16 mouse cellular contexts compared by ENCODE assay signal in the genomic region with DNA sequence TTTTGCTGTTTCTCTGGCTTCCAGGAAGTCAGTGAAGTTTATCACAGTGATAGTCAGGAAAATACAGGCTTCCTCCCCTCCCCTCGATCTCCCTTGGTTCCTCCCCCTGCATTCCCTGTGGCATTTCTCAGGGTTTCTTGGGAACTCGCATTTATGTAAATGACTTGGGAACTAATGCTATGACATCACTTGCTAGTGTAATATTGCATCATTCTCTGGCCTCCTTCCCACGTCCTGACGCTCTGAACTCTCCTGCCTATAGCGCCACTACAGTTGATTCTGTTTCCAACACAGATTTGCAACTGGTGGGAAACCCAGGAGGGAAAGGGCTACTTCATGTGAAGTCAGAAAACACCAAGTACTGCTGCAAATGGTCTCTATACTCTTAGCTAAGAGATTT. TPM values are rescaled to one million over a fixed set of nuclear protein-coding genes. Genes with fewer than 3 reads are reported as not detected.
DNase-seq lines count a peak whose midpoint lies in the region; ATAC-seq and TF ChIP-seq lines count a peak whose summit lies in the region.
"Had no signal": no experiment of that assay in that cellular context is flagged by ENCODE, and none has a peak within 500 bp of the region (broad histone marks: within the 10 kb centered on the region; RNA-seq: fewer than 3 reads in every experiment).

No protein-coding gene starts in this region.

- H3K4me2 ChIP-seq in forebrain, embryonic 14.5 days (ENCODE audit: low read length): 0 out of 2 replicates have a peak overlapping the region, but pooled peaks have one; percentile 3
- H3K4me2 ChIP-seq in forebrain, embryonic 11.5 days (ENCODE audit: low read depth, low read length, severe bottlenecking): no peak overlapping the region
- no peak overlapping the region for H3K4me2 ChIP-seq in lung, embryonic 14.5 days
- H3K4me2 ChIP-seq in hindbrain, embryonic 16.5 days (ENCODE audit: low read length): peak overlapping the region; percentile 51
- no peak overlapping the region for H3K4me2 ChIP-seq in liver, embryonic 12.5 days

- ATAC-seq in forebrain, embryonic 14.5 days: no peak
- no peak for ATAC-seq in forebrain, embryonic 11.5 days (replicated peaks; ENCODE audit: low FRiP score)
- ATAC-seq in lung, embryonic 14.5 days (ENCODE audit: insufficient read depth): no peak
- ATAC-seq in hindbrain, embryonic 16.5 days: no peak
- no peak for ATAC-seq in liver, embryonic 12.5 days

- peak; percentile 40 for DNase-seq in forebrain, embryonic 14.5 days (ENCODE audit: low spot score)
- no peak for DNase-seq in forebrain, embryonic 11.5 days (ENCODE audit: low spot score)
- peak; percentile 54 for DNase-seq in lung, embryonic 14.5 days
- no peak for DNase-seq in lung, adult 18-20 months
- DNase-seq in kidney, postnatal 36 days: no peak
- DNase-seq: embryo, embryonic 11 days; heart, adult 11 months; heart, postnatal 14 days; kidney, adult 2 months; liver; lung, postnatal 10 days; thymus, postnatal 25 days had no signal

- H3K27ac ChIP-seq in forebrain, embryonic 14.5 days (ENCODE audit: low read depth, low read length): no peak overlapping the region
- H3K27ac ChIP-seq in forebrain, embryonic 11.5 days (ENCODE audit: low read depth, low read length): no peak overlapping the region
- no peak overlapping the region for H3K27ac ChIP-seq in lung, embryonic 14.5 days (ENCODE audit: low read depth)
- H3K27ac ChIP-seq in hindbrain, embryonic 16.5 days (ENCODE audit: low read depth, low read length): no peak overlapping the region
- H3K27ac ChIP-seq in olfactory bulb, adult 2 months (ENCODE audit: insufficient read depth, low read depth, low read length): no peak overlapping the region
- H3K27ac ChIP-seq in liver, embryonic 12.5 days: no peak overlapping the region

- 0 out of 2 replicates have a peak, but pooled peaks cover 7% of the 10 kb centered on the region for H3K27me3 ChIP-seq in forebrain, embryonic 14.5 days (replicated peaks; ENCODE audit: control insufficient read depth, insufficient read depth, low read length)
- H3K27me3 ChIP-seq in forebrain, embryonic 11.5 days (ENCODE audit: control insufficient read depth, insufficient read depth, low read length): peaks cover 8% of the 10 kb centered on the region; the same call in 1 of the 2 replicates
- peaks cover 7% of the 10 kb centered on the region for H3K27me3 ChIP-seq in lung, embryonic 14.5 days (ENCODE audit: insufficient read depth, low read length)
- no peaks in the 10 kb centered on the region for H3K27me3 ChIP-seq in hindbrain, embryonic 16.5 days (replicated peaks; ENCODE audit: control insufficient read depth, insufficient read depth, low read length)
- peaks cover 12% of the 10 kb centered on the region for H3K27me3 ChIP-seq in liver, embryonic 12.5 days (replicated peaks)

- TF ChIP-seq CTCF in lung, embryonic 14.5 days (IDR thresholded peaks at IDR 0.05; ENCODE audit: low read depth): no peak
- no peak for TF ChIP-seq CTCF in olfactory bulb, adult 2 months (IDR thresholded peaks at IDR 0.05; ENCODE audit: insufficient read depth, low read depth, low read length)

- no peak for TF ChIP-seq POLR2A in olfactory bulb, adult 2 months (IDR thresholded peaks at IDR 0.05; ENCODE audit: insufficient read depth, low read depth, low read length)

- no peaks in the 10 kb centered on the region for H3K9me3 ChIP-seq in forebrain, embryonic 14.5 days (replicated peaks; ENCODE audit: control insufficient read depth, low read length)
- H3K9me3 ChIP-seq in forebrain, embryonic 11.5 days (ENCODE audit: control insufficient read depth, low read length): no peaks in the 10 kb centered on the region
- no peaks in the 10 kb centered on the region for H3K9me3 ChIP-seq in lung, embryonic 14.5 days (ENCODE audit: low read depth, low read length)
- H3K9me3 ChIP-seq in hindbrain, embryonic 16.5 days (ENCODE audit: control insufficient read depth, low read length): no peaks in the 10 kb centered on the region
- no peaks in the 10 kb centered on the region for H3K9me3 ChIP-seq in liver, embryonic 12.5 days (replicated peaks)

- no peaks in the 10 kb centered on the region for H3K4me1 ChIP-seq in forebrain, embryonic 14.5 days (ENCODE audit: control insufficient read depth, insufficient read depth, low read length)
- no peaks in the 10 kb centered on the region for H3K4me1 ChIP-seq in forebrain, embryonic 11.5 days (replicated peaks; ENCODE audit: control insufficient read depth, insufficient read depth, low read length)
- no peaks in the 10 kb centered on the region for H3K4me1 ChIP-seq in lung, embryonic 14.5 days (ENCODE audit: insufficient read depth)
- H3K4me1 ChIP-seq in hindbrain, embryonic 16.5 days (ENCODE audit: control insufficient read depth, insufficient read depth, low read depth, low read length): no peaks in the 10 kb centered on the region; the same call in 1 of the 2 replicates
- 0 out of 2 replicates have a peak, but pooled peaks cover 7% of the 10 kb centered on the region for H3K4me1 ChIP-seq in olfactory bulb, adult 2 months (ENCODE audit: control insufficient read depth, insufficient read depth, low read length)
- 0 out of 2 replicates have a peak, but pooled peaks cover 4% of the 10 kb centered on the region for H3K4me1 ChIP-seq in liver, embryonic 12.5 days

- no peak overlapping the region for H3K9ac ChIP-seq in forebrain, embryonic 14.5 days (ENCODE audit: low read length)
- H3K9ac ChIP-seq in forebrain, embryonic 11.5 days (ENCODE audit: low read length): no peak overlapping the region
- H3K9ac ChIP-seq in lung, embryonic 14.5 days: no peak overlapping the region
- H3K9ac ChIP-seq in hindbrain, embryonic 16.5 days (ENCODE audit: low read depth, low read length): no peak overlapping the region
- H3K9ac ChIP-seq in liver, embryonic 12.5 days: no peak overlapping the region

- no peaks in the 10 kb centered on the region for H3K36me3 ChIP-seq in forebrain, embryonic 14.5 days (ENCODE audit: control insufficient read depth, insufficient read depth, low read length)
- H3K36me3 ChIP-seq in forebrain, embryonic 11.5 days (ENCODE audit: control insufficient read depth, insufficient read depth, low read length): no peaks in the 10 kb centered on the region
- H3K36me3 ChIP-seq in lung, embryonic 14.5 days (ENCODE audit: insufficient read depth): no peaks in the 10 kb centered on the region
- no peaks in the 10 kb centered on the region for H3K36me3 ChIP-seq in hindbrain, embryonic 16.5 days (ENCODE audit: control insufficient read depth, insufficient read depth, low read length)
- no peaks in the 10 kb centered on the region for H3K36me3 ChIP-seq in liver, embryonic 12.5 days
- H3K36me3 ChIP-seq: G1E had no signal

- WGBS in forebrain, embryonic 14.5 days: 48% methylated on average over 5 of the region's 5 CpGs
- WGBS in forebrain, embryonic 11.5 days: 61% methylated on average over 5 of the region's 5 CpGs
- WGBS in lung, embryonic 14.5 days: 42% methylated on average over 5 of the region's 5 CpGs
- 48% methylated on average over 5 of the region's 5 CpGs for WGBS in hindbrain, embryonic 16.5 days
- WGBS in olfactory bulb, adult 2 months: 22% methylated on average over 5 of the region's 5 CpGs
- WGBS in liver, embryonic 12.5 days (ENCODE audit: insufficient replicate concordance): 28% methylated on average over 5 of the region's 5 CpGs

- H3K4me3 ChIP-seq in forebrain, embryonic 14.5 days (ENCODE audit: low read depth, low read length): no peak overlapping the region
- H3K4me3 ChIP-seq in forebrain, embryonic 11.5 days (ENCODE audit: low read depth, low read length): no peak overlapping the region
- no peak overlapping the region for H3K4me3 ChIP-seq in lung, embryonic 14.5 days (ENCODE audit: low read depth, low read length)
- H3K4me3 ChIP-seq in hindbrain, embryonic 16.5 days (ENCODE audit: low read length): peak overlapping the region; percentile 47
- H3K4me3 ChIP-seq in olfactory bulb, adult 2 months (ENCODE audit: insufficient read depth, low read depth, low read length): peak overlapping the region; percentile 40
- H3K4me3 ChIP-seq in liver, embryonic 12.5 days: no peak overlapping the region

RNA-seq across cellular contexts. Expression of a gene that starts 2.7 kb away (rescaled TPM):
- 5.1 and 7.4 TPM in 2 replicates for polyA plus RNA-seq in forebrain, embryonic 14.5 days (2014; fragmentation: Nextera tagmentation; extraction: Ambion mirVana)
- polyA plus RNA-seq in forebrain, embryonic 11.5 days (2014; fragmentation: Nextera tagmentation; extraction: Ambion mirVana): 1.3 TPM in 2 replicates
- polyA plus RNA-seq in lung, embryonic 14.5 days (2014; fragmentation: Nextera tagmentation; extraction: Ambion mirVana): 0.08 and 0.41 TPM in 2 replicates
- 29.5 and 31.4 TPM in 2 replicates for polyA plus RNA-seq in hindbrain, embryonic 16.5 days (2015; fragmentation: Nextera tagmentation; extraction: Ambion mirVana)
- not detected in 2 replicates for polyA plus RNA-seq in olfactory bulb, adult 2 months (2012; ENCODE audit: insufficient read depth, insufficient read length, low replicate concordance, missing spikeins)
- polyA plus RNA-seq in liver, embryonic 12.5 days (2016; fragmentation: Nextera tagmentation; extraction: Ambion mirVana): 0.12 TPM in 1 of 2 replicates, not detected in the other
- polyA plus RNA-seq: G1E had no signal

Comparison
In these comparisons a context has a peak if more than half of its experiments do, and no peak if none do; other contexts are left out.
1. DNase-seq: peak in forebrain, embryonic 14.5 days (single experiment) and lung, embryonic 14.5 days (single experiment); none in forebrain, embryonic 11.5 days (single experiment), lung, adult 18-20 months (0 of 2) and kidney, postnatal 36 days (0 of 2).
2. H3K4me2 ChIP-seq: peak in forebrain, embryonic 14.5 days (single experiment) and hindbrain, embryonic 16.5 days (single experiment); none in forebrain, embryonic 11.5 days (single experiment), lung, embryonic 14.5 days (single experiment) and liver, embryonic 12.5 days (single experiment).
3. H3K4me3 ChIP-seq: peak in hindbrain, embryonic 16.5 days (single experiment) and olfactory bulb, adult 2 months (single experiment); none in forebrain, embryonic 14.5 days (single experiment), forebrain, embryonic 11.5 days (single experiment), lung, embryonic 14.5 days (single experiment) and liver, embryonic 12.5 days (single experiment).